Mouse (Mus musculus) cerebellum, postnatal 4 days (tissue): ENCODE measurements at regions not wholly inside any gene's neighbourhood (a gene's known extent, or its start where the extent isn't known, plus 50 kb on each side); places are given as distances from the start of the nearest gene placed in this dataset.

Source experiments
- DNase-seq, 2 experiments: peaks; one replicate each; pipeline ENCODE4 v3.0.0; 2022; ENCODE audit warnings: low spot score in 2 of 2, mixed read lengths in 1 of 2

DNA sequence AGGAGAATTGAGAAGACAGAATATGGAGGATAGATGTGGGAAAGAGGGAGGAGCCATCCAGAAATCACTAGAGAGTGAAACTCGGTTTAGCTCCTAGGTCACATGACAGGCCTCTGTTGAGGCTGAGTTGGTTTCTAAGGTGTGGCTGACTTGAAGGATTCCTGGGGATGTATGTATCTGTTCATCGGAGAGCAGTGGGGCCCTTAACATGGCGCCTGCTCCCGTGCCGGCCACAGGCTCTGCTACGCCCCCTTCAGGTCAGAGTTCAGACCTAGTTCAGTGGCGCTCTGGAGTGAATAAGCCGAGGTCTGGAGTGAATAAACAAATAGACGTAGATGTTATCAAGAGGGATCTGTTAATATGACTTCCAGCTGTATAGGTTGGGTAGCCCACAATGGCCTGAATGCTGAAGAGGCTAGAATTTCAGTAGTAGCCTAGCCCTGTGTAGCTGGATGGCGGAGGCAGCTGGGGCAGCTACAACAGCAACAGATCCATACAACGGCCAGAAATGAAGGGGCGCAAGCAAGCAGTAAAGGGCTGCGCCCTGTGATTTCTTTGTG, 239.4 kb downstream of the Gm10260 start:
- no peak for DNase-seq

DNA sequence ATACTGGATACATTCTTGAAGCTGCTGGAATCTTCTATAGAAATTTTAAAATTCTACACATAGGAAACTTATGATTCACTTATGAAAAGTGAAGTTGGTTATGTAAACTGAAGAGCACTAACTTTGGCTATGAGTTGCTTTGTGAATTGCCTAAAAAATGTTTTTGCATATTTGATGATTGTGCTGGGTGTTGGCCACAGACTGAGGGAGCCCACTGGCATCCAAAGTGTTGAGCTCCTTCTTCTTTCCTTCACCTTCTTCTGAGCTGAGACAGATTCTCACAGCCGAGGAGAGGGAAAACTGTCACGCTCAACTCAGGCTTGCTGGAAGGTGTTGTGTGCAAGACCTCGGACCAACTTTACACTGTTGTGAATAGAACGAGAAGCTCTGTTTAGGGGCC, 243.7 kb downstream of the Gm10260 start:
- DNase-seq, result no peak

DNA sequence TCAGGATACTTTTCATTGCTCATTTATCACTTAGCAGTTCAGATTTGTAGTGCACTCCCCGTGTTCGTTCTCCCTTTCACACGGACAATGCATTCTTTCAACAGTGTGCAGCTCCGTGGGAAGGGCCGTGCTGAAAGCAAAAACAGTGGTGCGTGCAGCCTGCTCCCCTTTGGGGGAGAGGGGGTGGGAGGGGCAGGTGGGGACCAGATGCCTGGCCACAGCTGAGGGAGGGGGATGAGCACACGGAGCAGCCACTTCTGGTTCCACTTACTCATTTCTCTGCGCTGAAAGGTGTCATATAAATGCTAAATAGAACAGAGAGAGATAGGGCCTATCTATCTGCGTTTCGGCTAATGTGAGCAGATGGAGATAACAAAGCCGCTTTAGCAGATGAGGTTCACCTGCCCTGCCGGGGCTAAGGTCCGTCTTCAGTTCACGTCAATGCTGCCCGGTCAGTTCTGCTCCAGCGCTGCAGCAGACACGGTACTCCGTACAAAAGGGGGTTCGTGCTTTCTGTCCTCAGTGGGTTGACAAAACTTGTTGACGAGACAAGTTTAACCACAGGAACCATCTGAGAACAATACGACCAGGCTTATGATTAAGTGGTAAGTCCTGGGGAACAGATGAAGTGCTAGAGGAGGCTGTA, 245.9 kb downstream of the Gm10260 start:
- DNase-seq, result no peak

DNA sequence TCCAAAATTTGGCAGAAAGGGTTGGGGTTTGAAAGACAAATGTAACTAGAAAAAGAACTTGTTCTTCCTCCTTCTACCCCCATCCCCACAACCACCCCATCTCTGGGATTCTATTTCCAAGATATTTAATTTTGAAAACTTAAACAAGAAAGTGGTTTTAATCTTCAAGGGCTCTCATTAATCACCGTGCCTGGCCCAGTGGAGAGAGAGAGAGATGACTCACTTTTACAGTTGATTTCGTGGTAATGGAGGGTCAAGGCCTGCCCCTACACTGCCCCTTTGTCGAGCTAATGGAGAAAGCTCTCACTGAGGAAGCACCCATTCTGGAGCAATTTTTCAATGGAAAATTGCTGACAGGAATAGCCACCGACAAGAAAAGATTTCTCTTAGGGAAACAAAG, 247.9 kb downstream of the Gm10260 start:
- no peak for DNase-seq

DNA sequence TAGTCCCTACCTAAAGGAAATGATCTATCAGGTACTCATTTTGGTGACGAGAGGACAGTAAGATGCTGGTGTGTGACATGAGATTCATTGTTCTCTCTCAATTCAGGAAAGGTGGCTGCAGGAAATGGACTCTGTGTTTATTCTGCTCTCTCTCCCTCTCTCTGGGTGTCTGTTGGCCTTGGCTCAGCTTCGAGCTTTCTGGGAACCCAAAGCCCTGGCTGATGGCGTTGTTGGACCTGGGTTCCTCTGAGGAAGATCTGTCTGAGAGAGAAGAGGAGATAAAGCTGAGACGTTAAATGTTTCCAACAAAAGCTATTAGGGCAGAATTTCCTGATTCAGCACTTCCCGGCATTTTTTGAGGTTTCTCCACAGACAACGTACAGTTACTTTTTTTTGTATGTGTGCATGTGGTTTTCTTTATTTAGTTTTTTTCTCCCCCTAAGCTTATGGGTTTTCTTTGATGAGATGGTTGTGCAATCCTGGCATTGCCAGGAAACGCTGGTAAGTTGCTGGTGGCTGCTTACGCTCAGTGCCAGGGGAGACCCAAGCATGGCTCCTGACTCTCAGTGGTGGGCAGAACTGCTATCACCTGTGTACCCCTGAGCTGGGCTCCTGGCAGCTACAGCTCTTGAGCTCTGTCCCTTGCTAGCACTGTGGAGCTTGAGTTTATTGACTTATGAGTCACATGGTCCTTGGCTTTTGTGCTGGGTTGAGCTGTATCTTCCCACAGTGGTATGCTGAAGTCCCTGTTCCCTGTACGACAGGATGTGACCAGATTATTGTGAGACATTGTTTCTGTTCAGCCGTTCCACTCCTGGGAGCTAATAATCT, 249.8 kb downstream of the Gm10260 start:
- no peak for DNase-seq

DNA sequence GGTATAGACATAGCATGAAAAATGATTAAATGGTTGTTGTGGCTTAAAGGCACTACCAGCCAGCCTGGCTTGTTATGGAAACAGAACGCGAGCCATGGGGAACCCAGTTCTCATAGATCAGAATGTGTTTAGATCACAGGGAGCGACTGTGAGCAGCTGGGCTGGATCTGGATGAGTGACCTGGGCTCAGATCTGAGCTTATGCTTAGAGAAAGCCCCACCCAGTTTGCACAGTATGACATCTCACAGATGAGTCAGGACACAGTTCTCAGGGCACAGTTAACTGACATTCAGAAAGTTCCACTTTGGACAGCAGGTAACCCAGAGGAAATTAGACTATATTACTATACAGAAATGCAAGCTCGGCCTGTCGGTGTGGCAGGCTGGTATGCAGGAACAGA, 255.5 kb downstream of the Gm10260 start:
- DNase-seq, result no peak

DNA sequence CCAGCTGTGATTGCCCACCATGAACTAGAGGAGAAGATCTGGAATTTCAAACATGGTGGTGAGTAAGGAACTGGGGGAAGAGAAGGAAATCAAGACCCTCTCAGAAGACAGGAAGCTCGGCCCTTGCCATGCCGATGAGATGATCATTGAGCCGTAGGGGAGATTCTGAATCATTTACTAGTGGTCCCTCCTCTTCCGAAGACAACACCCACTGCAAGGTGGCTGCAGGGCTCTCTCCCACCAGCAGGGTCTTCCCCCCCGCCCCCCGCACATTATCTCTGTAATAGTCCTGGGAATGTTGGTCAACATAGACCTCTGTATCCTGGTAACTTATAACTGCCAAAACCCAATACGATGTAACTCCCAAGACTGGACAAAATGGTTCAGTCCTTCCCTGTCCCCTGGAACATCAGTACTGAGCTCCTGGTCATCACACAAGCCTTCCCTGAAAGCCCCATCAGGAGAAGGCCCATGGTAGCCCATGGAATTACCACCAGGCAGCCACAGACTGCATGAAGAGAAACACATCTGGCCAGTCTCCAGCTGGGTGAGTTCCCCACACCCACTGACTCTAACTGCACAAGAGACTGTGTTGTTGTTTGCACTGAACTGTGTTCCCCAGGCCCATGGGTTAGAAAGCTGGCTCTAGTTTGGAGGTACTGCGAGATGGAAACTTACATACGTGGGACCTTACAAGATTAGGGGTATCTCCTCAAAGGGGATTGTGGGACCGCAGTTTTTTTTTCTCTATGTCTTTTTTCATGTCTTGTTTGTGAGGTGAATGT, 256.3 kb downstream of the Gm10260 start:
- no peak for DNase-seq

DNA sequence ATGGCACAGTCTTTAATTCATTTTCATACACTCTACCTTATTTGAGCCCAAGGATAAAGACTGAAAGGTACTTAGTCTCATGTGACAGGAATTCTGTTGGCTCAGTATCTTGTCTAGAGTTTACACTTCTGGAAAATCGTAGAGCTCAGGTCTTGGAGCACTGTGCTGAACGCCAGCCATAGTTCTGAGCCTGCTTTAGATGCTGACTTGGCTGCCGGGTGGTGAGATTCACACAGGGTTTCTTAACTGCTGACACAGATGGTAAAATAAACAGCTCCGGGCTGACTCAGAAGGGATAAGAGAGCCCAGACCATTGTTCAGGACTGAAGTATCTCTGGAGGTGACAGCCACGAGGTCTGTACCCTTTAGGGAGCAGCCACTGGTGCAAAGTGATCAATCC, 257.0 kb downstream of the Gm10260 start:
- no peak for DNase-seq

DNA sequence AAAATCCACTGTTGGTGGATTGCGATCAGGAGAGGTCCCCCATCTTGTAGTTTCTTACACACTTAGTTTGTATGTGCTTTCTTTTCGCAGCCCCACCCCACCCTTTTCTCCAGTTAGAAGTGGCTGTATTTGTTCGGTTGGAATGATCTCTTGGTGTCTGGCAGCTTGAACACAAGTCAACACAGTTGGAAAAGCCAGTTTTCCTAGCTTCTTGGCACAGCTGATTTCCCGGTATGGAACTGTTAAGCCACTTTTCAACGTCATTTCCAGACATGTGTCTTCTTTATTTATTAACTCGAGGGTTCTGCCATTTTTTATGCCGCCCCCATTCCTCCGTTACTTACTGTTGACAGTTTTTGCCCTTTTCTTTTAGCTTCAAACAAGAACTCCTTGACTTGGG, 259.2 kb downstream of the Enc1 start:
- no peak for DNase-seq

DNA sequence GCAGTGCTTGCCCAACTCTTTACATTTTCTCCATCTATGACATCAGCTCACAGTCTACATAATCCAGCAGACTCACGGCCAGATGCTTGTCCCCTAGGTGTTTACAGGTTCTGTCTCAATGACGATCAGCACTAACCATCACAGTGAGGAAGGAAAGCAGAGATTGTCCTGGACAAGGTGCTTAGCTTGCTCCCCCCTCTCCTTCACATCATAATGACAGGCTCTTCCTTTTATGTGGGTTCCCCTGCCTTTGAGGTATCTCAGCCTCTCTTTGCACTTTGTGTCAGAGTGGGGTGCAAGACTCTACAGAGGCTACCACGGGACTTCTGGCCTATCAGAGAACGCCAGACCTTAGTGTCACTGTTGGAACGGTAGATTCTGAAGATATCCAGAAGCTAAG, 258.1 kb downstream of the Enc1 start:
- DNase-seq, result no peak

DNA sequence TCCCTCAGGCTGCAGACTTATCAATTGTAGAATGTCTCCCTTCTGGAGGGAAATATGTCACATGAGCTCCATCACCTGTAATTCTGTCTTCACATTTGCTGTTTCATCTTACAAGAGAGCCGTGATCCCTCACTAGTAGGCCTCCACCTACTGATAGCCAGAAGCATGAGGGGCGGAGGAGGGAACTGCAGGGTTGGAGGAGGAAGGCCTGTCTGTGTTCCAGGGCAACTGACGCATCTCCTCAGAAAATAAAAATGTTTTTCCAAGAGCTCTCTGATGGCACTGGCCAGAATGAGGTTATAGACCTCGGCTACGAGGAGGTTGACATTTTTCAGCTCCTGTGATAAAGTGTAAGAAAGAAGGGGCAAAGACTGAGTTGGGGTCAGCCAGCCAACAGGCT, 257.0 kb downstream of the Enc1 start:
- DNase-seq, result no peak

DNA sequence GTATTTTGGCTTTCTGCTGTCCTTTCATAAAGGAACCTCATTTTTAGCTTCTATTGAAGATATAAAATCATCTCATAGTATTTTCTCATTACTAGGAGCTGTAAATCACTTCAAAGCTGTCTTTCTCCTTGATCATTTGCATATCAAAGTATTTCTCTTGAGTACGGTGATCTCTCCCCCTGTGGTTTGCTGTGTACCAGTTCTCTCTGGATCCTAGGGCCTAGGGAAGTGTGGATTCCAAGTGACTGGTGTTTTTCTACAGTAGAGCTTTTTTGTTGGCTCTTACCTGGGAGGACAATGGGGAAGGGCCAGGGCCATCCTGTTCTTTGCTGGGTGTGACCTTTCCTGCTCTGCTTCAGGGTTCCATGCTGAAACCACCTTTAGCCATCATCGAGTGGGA, 253.9 kb downstream of the Enc1 start:
- DNase-seq, result no peak

DNA sequence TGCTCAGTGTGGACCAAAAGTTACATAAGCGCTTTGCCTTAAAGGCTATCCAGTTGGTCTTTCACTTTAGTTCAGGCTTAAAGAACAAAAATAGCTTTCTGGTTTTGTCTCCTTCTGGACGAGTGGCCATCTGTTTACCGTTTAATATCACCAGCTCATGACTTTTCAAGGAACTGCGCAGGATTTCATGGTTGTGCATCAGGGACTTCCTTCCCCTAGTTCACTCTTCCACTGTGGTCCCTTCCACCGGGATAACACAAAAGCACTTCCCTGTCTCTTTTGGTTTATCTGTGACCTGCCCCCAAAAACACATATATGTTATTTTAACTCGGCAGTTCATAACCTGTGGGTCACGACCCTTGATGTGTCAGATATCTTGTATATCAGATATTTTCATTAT, 252.9 kb downstream of the Enc1 start:
- no peak for DNase-seq

DNA sequence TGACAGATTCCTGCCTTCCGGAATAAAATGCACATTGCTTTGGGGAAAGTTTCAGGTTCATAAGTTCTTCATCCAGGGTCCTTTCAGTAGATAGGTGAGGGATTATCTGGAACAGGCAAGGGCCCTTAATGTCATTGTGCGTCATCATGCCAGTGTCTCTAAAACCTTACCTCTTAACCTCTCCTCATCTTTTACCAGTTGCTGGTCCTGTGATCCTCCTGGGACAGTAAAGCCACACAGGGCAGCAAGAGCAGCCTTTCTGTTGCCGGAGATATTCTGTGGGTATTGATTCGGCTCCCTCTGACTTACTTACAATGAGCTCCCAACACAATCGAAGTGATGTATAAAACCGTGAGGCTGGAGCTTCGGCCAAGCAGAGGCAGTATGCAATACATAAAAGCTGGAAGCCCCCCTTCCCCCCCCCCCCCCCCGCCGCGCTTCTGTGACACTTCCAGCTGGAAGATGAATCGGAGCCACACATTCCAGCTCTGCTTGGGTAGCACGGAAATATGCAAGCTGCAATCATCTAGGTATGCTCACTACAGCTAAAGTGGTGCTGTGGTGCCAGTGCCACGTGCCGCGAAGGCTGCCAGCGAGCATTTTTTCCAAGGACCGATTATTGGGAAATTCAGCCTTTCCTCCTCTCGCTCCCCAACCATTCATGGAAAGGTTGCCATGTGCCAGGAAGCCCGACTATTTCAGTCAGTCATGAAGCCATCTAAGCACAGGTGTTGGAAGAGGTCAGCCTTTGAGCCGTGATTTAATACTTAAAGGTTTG, 252.2 kb downstream of the Enc1 start:
- DNase-seq, result no peak

DNA sequence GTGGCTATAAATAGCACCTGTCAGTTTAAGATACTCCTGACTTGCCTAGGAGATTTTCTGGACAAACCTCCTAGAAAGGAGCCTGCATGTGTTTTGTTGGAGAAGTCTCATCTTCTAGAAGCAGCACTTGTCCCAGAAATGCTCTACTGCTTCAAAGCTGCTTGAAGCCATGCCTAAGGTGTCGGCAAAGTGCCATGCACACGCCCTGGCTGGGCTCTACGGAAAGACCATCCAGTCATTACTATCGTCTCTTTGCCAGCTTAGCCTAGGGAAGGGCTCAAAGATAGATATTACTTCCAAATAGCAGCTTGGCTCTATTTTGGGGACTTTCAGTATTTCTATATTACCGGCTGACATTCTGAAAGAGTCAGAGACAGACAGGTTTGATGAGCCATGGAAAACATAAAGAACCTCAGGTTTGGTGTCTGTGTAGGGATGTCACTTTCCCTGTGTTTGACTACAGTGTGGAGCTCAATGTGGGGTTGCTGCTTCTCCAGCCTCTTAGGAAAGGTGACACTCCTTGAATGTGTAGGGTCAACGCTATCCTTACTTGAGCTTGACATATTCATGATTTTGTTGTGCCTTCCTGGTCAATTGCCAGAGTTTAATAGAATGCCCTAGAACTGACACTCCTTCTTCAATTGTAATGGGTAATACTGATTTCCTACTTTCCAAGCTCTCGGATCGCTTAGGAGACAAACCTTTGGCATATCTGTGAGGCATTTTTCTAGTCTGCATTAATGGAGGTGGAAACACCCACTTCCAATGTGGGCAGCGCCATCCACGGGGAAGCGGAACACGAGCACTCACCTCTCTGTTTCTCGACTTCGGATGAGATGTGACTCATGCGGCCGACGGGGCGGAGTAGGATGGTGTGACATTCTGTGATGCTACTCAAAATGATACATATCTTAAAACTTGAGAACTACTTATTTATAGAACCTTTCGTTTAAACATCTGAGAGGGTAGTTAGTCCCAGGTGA, 251.3 kb downstream of the Enc1 start:
- DNase-seq, result no peak

DNA sequence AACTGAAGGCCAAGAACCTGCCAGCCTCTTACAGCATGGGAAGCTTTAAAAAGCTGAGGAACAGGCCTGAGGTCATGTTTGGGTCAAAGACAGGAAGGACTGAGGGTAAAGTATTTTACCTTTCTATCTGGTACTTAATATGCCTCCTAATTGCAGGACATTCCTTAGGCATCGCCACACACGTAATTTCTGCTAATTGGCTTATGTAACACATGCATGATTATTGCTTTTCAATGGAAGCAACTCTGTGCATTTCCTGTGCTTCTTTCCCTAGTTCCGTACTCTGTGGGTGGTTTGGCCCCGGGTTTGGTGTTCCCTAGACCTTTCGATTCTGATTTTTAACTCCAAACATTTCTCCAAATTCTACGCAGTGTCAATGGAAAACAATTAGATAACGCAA, 249.2 kb downstream of the Enc1 start:
- no peak for DNase-seq

DNA sequence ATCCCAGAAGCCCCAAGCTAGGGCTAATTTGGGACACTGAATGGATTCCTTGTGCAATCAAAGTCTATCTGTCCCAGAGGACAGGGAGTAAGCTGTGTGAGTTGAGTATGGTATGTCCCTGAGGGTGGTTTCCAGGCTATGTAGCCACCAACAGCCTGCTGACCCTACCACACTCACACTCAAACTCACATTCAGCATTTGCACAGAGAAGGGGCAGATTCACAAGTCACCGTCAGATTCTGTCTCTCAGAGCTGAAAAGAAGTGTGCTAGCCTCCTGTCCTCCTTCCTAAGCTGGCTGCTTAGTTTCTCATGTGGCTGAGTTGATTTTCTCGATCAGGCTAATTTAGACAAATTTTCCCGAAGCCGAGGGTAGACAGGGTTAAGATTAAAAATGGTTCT, 248.8 kb downstream of the Enc1 start:
- no peak for DNase-seq

DNA sequence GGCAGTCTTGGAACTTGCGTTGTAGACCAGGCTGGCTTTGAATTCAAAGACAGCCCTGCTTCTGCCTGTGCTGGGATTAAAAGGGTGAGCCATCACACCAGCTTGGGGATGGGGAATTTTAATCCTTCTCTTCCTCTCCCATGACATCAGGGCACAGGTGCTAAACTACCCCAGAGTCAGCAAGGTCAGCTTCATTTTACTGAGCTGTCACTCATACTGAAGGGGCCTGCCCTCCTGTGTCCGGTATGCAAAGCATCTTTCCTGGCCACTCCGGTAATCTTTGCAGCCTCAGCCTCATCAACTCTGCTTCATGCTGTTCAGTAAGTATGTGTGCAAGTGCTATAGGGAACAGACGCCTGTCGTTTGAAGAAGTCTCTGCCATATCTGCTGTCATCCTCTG, 248.1 kb downstream of the Enc1 start:
- DNase-seq, result no peak

DNA sequence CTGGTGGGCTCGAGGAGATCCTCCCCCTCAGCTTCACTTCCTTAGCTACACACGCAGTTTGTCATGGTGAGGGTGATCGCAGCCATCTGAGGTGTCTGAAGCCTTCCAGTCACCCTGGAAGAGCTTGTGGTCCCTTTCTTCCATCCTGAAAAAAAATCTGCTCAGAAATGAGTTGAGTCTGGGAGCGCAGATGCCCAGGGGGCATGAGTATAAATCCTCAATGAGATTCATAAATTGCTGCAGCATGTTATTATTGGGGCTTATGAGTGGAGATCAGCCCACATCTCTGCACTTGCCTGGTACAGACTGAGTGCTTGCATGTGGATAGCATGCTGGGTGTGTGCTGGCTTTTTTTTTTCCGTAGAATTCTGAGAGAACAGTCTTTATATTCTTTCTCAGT, 247.6 kb downstream of the Enc1 start:
- DNase-seq, result no peak

DNA sequence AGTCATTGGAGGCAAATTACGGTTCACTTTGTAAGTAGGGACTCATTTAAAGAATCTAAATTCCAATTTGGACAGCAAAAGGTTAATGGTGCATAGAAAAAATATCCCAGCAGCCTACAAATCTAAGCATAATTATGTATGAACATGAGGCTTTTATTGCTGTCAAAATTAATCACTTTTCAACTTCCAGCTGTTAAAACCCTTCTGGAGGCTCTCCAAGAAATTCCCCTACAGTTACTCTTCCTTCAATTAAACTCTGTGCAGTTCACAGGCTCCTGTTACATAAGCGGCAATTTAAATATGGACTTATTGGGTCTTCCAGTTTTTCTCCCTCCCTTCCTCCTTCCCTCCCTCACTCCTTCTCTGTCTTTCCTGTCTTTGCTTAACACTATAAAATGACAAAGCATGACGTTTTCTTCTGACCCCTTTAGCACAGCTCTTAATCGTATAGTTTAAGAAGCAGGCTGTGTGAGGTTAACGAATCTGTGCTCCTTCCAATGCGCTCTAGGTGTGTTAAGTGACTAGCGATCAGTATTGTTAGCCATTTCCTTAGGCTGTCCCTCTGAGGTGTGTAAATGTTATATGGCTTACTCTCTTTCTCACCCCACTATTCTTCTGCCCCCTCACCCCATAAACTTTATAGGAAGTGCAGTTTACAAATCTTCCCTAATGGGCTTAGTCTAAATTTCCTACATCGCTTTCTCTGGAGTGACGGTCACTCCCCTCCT, 247.0 kb downstream of the Enc1 start:
- DNase-seq, result no peak
